Mouse (Mus musculus): ENCODE data around the gene Zfhx2. TPM values are rescaled to one million over a fixed set of nuclear protein-coding genes. Genes with fewer than 3 reads are reported as not detected.

The Zfhx2 gene
- polyA plus RNA-seq, 1 experiment, result 0.98 TPM

GRCm38 (mm10) chr14:55086009-55086514 lies 6.1 kb downstream of the Zfhx2 start:
- Histone ChIP-seq H3ac (ENCODE audit: control insufficient read depth, insufficient read length) (no peak overlapping the region), H3K36me3 (ENCODE audit: control insufficient read depth, insufficient read depth) (no peaks in the 10 kb centered on the region), H3K4me2 (ENCODE audit: low read depth) (no peak overlapping the region), H3K27me3 (ENCODE audit: control insufficient read depth, insufficient read depth, insufficient read length) (no peaks in the 10 kb centered on the region), H3K79me2 (ENCODE audit: control insufficient read depth, insufficient read depth) (no peaks in the 10 kb centered on the region), H3K4me3 (no peak overlapping the region)
- TF ChIP-seq TCF3 (IDR thresholded peaks at IDR 0.05; ENCODE audit: insufficient read length, low read depth), result no peak
- TF ChIP-seq TCF12 (IDR thresholded peaks at IDR 0.05; ENCODE audit: insufficient read depth, poor library complexity, severe bottlenecking), result no peak

DNA sequence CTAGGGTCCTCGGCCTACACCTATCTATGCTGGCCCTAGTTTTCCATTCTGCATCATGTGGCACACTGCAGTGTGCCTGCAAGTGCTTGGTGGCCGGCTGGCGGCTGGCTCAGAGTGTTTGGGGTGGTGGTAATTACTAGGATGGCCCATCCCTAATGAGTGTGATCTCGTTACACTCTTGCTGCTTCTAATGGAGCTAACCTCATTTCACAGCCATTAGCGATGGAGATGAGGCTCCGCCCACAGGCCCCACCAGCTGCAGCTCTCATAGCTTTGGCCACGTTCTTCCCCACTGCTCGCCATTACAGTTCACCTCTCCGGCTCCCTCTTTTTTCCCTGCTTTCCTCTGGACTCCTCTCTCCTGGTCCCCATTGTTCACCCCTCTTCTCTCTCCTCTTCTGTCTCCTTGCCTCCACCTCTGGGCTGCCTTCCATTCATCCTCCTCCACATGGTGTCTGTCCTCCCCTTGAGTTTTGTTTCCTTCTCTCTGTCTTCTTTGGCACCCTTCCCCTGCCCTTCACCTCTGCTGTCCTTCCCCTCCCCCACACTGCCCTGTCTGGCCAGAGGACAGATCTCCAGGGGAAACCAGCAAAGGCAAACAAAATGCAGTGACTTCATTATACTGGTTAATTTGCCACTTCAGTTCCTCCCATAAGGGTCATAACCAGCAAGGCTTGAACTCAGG lies 6.7 kb downstream of the Zfhx2 start:
- H3K4me2 ChIP-seq (ENCODE audit: low read depth), result no peak overlapping the region
- H3K79me2 ChIP-seq (ENCODE audit: control insufficient read depth, insufficient read depth), result no peaks in the 10 kb centered on the region
- no peak overlapping the region for H3K4me3 ChIP-seq
- TF ChIP-seq USF1 (IDR thresholded peaks at IDR 0.05; ENCODE audit: low read depth) (no peak), MAX (IDR thresholded peaks at IDR 0.05; ENCODE audit: low read depth) (no peak), SRF (IDR thresholded peaks at IDR 0.05; ENCODE audit: control insufficient read depth, insufficient read length, low read depth) (no peak), POLR2A (IDR thresholded peaks at IDR 0.05; ENCODE audit: insufficient read length, low read depth) (no peak), MYOG (IDR thresholded peaks at IDR 0.05; ENCODE audit: control insufficient read depth in 1 of 3, insufficient read depth in 1 of 3, insufficient read length in 2 of 3, low read depth in 2 of 3) (no peak), TCF3 (IDR thresholded peaks at IDR 0.05; ENCODE audit: insufficient read length, low read depth) (no peak), REST (IDR thresholded peaks at IDR 0.05; ENCODE audit: insufficient read depth, insufficient read length) (no peak), CEBPB (IDR thresholded peaks at IDR 0.05; ENCODE audit: insufficient read depth, poor library complexity, severe bottlenecking) (no peak), E2F4 (IDR thresholded peaks at IDR 0.05; ENCODE audit: insufficient read depth) (no peak), POLR2AphosphoS2 (IDR thresholded peaks at IDR 0.05; ENCODE audit: insufficient read length, low read depth) (no peak), MYOD1 (IDR thresholded peaks at IDR 0.05; ENCODE audit: control insufficient read depth in 1 of 3, insufficient read length in 2 of 3, low read depth in 2 of 3) (no peak), TCF12 (IDR thresholded peaks at IDR 0.05; ENCODE audit: insufficient read depth, poor library complexity, severe bottlenecking) (no peak)
- no peaks in the 10 kb centered on the region for H3K27me3 ChIP-seq (ENCODE audit: control insufficient read depth, insufficient read depth, insufficient read length)
- H3K36me3 ChIP-seq (ENCODE audit: control insufficient read depth, insufficient read depth), result no peaks in the 10 kb centered on the region
- no peak overlapping the region for H3ac ChIP-seq (ENCODE audit: control insufficient read depth, insufficient read length)

DNA sequence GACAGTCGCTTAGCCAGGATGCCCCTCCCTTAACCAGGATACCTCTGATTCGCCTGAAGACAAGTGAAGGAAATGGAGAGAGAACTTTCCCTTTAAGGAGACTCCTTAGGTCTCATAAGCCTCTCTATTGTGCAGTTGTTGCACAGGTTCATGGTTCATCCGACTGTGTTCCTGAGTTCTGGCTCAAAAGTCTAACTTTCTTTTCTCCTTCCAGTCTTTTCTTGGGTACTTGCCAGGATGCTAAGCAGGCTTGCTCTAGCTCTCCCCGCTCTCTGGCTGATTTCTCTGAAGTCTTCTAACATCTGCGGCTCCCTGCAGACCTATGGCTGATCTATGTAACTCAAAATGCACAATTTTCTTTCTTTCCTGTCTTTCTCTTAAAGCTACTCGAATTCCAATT lies 8.6 kb downstream of the Zfhx2 start:
- H3K79me2 ChIP-seq (ENCODE audit: control insufficient read depth, insufficient read depth), result no peaks in the 10 kb centered on the region
- no peaks in the 10 kb centered on the region for H3K27me3 ChIP-seq (ENCODE audit: control insufficient read depth, insufficient read depth, insufficient read length)
- no peaks in the 10 kb centered on the region for H3K36me3 ChIP-seq (ENCODE audit: control insufficient read depth, insufficient read depth)
- H3ac ChIP-seq (ENCODE audit: control insufficient read depth, insufficient read length), result no peak overlapping the region
- no peak overlapping the region for H3K4me3 ChIP-seq
- no peak overlapping the region for H3K4me2 ChIP-seq (ENCODE audit: low read depth)
- no peak for TF ChIP-seq POLR2AphosphoS2 (IDR thresholded peaks at IDR 0.05; ENCODE audit: insufficient read length, low read depth)
- no peak for TF ChIP-seq MYOD1 (IDR thresholded peaks at IDR 0.05; ENCODE audit: control insufficient read depth in 1 of 3, insufficient read length in 2 of 3, low read depth in 2 of 3)
- TF ChIP-seq MYOG (IDR thresholded peaks at IDR 0.05; ENCODE audit: control insufficient read depth in 1 of 3, insufficient read depth in 1 of 3, insufficient read length in 2 of 3, low read depth in 2 of 3), result no peak
- no peak for TF ChIP-seq REST (IDR thresholded peaks at IDR 0.05; ENCODE audit: insufficient read depth, insufficient read length)
- no peak for TF ChIP-seq TCF12 (IDR thresholded peaks at IDR 0.05; ENCODE audit: insufficient read depth, poor library complexity, severe bottlenecking)
- TF ChIP-seq SRF (IDR thresholded peaks at IDR 0.05; ENCODE audit: control insufficient read depth, insufficient read length, low read depth), result no peak
- TF ChIP-seq CEBPB (IDR thresholded peaks at IDR 0.05; ENCODE audit: insufficient read depth, poor library complexity, severe bottlenecking), result no peak
- TF ChIP-seq MAX (IDR thresholded peaks at IDR 0.05; ENCODE audit: low read depth), result no peak
- no peak for TF ChIP-seq POLR2A (IDR thresholded peaks at IDR 0.05; ENCODE audit: insufficient read length, low read depth)
- no peak for TF ChIP-seq E2F4 (IDR thresholded peaks at IDR 0.05; ENCODE audit: insufficient read depth)
- no peak for TF ChIP-seq TCF3 (IDR thresholded peaks at IDR 0.05; ENCODE audit: insufficient read length, low read depth)
- TF ChIP-seq USF1 (IDR thresholded peaks at IDR 0.05; ENCODE audit: low read depth), result no peak

- no peak for TF ChIP-seq TCF3 (IDR thresholded peaks at IDR 0.05; ENCODE audit: insufficient read length, low read depth)
- TF ChIP-seq SRF (IDR thresholded peaks at IDR 0.05; ENCODE audit: control insufficient read depth, insufficient read length, low read depth), result no peak
- TF ChIP-seq POLR2A (IDR thresholded peaks at IDR 0.05; ENCODE audit: insufficient read length, low read depth), result no peak
- TF ChIP-seq CEBPB (IDR thresholded peaks at IDR 0.05; ENCODE audit: insufficient read depth, poor library complexity, severe bottlenecking), result no peak
- TF ChIP-seq MYOG (IDR thresholded peaks at IDR 0.05; ENCODE audit: control insufficient read depth in 1 of 3, insufficient read depth in 1 of 3, insufficient read length in 2 of 3, low read depth in 2 of 3), result no peak
- TF ChIP-seq TCF12 (IDR thresholded peaks at IDR 0.05; ENCODE audit: insufficient read depth, poor library complexity, severe bottlenecking), result no peak
- Histone ChIP-seq H3K36me3 (ENCODE audit: control insufficient read depth, insufficient read depth) (no peaks in the 10 kb centered on the region), H3ac (ENCODE audit: control insufficient read depth, insufficient read length) (no peak overlapping the region), H3K4me3 (no peak overlapping the region), H3K27me3 (ENCODE audit: control insufficient read depth, insufficient read depth, insufficient read length) (no peaks in the 10 kb centered on the region), H3K79me2 (ENCODE audit: control insufficient read depth, insufficient read depth) (no peaks in the 10 kb centered on the region), H3K4me2 (ENCODE audit: low read depth) (no peak overlapping the region)
Observed at GRCm38 (mm10) chr14:55081105-55081504, 11.0 kb downstream of the Zfhx2 start.

All from myocyte (in vitro differentiated cells).